Mouse (Mus musculus): ENCODE measurements around the gene Scube1.

- TF ChIP-seq CTCF (IDR thresholded peaks at IDR 0.05): peak; percentile 84
- no peak for TF ChIP-seq POLR2A (IDR thresholded peaks at IDR 0.05; ENCODE audit: insufficient read depth, low read depth, low read length)
These were observed 2.8 kb upstream of the Scube1 start for GRCm38 (mm10) chr15:83727626-83728025.
